Mouse (Mus musculus) heart, embryonic 14.5 days (tissue): ENCODE data around the gene Map3k7. TPM values are rescaled to one million over a fixed set of nuclear protein-coding genes. Genes with fewer than 3 reads are reported as not detected.

Source experiments
- ATAC-seq: fragments of 200-750 bp; cut with Nextera tagmentation; 2 replicates; pipeline ENCODE4 v1.8.0; 2017; ENCODE audit warnings: low read depth, moderate TSS enrichment; ENCODE audit not compliant: insufficient number of reproducible peaks, insufficient read depth, low FRiP score
- H3K27ac ChIP-seq, 2 experiments: fragments of 200-500 bp in 1 of 2; fragments of 300-500 bp in 1 of 2; sonication (generic) in 1 of 2; replicated peaks in 1 of 2; 2 replicates each; pipeline ENCODE4 v1.5.1; 2012 to 2014; ENCODE audit warnings: low read depth in 2 of 2, low read length in 2 of 2, control low read depth in 1 of 2, mild to moderate bottlenecking in 1 of 2, mixed read lengths in 1 of 2; ENCODE audit not compliant: control insufficient read depth in 1 of 2, insufficient read depth in 1 of 2
- H3K27me3 ChIP-seq: fragments of 300-500 bp; sonication (generic); 2 replicates; pipeline ENCODE4 v1.6.1; 2014; ENCODE audit warnings: mild to moderate bottlenecking, low read length, control low read depth; ENCODE audit not compliant: control insufficient read depth, insufficient read depth
- H3K36me3 ChIP-seq: fragments of 300-500 bp; sonication (generic); 2 replicates; pipeline ENCODE4 v1.6.1; 2014; ENCODE audit warnings: mild to moderate bottlenecking, control low read depth, low read length, mixed read lengths; ENCODE audit not compliant: control insufficient read depth, insufficient read depth
- H3K4me1 ChIP-seq, 2 experiments: fragments of 200-500 bp in 1 of 2; fragments of 300-500 bp in 1 of 2; sonication (generic) in 1 of 2; 2 replicates each; pipeline ENCODE4 v1.6.1; 2012 to 2014; ENCODE audit warnings: low read length in 2 of 2, control low read depth in 1 of 2, mixed read lengths in 1 of 2; ENCODE audit not compliant: control insufficient read depth in 2 of 2, insufficient read depth in 2 of 2
- H3K4me2 ChIP-seq: fragments of 300-500 bp; sonication (generic); 2 replicates; pipeline ENCODE4 v1.6.1; 2014; ENCODE audit warnings: mild to moderate bottlenecking, low read length
- H3K4me3 ChIP-seq, 2 experiments: fragments of 200-500 bp in 1 of 2; fragments of 300-500 bp in 1 of 2; sonication (generic) in 1 of 2; 2 replicates each; pipeline ENCODE4 v1.5.1; 2012 to 2014; ENCODE audit warnings: low read length in 2 of 2, mild to moderate bottlenecking in 2 of 2, control low read depth in 1 of 2, low read depth in 1 of 2, moderate library complexity in 1 of 2; ENCODE audit not compliant: control insufficient read depth in 1 of 2, insufficient read depth in 1 of 2
- H3K9ac ChIP-seq: fragments of 300-500 bp; sonication (generic); 2 replicates; pipeline ENCODE4 v1.6.1; 2014; ENCODE audit warnings: mild to moderate bottlenecking, low read length
- H3K9me3 ChIP-seq: fragments of 300-500 bp; sonication (generic); 2 replicates; pipeline ENCODE4 v1.6.1; 2016; ENCODE audit warnings: low read length, control low read depth; ENCODE audit not compliant: control insufficient read depth
- WGBS: fragments of 180-500 bp; shearing (Covaris S2); extraction: QIAGEN DNeasy Blood & Tissue Kit; methylation state at CpG from one replicate; pipeline ENCODE4 v1.1.7; 2014; 5-methylcytosine and 5-hydroxymethylcytosine counted together
- polyA plus RNA-seq: library from polyadenylated mRNA; unstranded; fragments of >200 nt; fragmentation: Nextera tagmentation; extraction: Ambion mirVana; gene quantifications from 2 replicates; pipeline ENCODE4 v1.2.1, GENCODE M21; 2014

Map3k7 gene
- polyA plus RNA-seq, 1 experiment from 2014 or later, result 44.0 TPM

DNA sequence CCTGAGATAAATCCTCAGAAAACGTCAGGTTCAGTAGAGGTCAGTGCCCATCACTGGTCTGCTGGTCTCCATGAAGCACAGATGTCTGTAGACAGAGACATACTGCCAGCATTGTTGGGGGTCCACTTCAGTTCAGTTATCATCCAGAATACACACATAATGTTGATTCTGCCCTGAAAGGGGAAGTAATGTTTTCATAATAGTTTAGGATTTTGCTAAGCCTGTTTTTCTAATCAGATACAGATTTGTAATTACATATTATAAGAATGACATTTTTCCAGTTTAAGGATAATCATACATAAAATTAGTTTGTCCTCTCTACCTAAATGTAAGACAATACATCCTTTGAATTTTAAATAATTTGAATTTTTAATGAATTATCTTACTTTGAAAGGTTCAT, 30.0 kb downstream of the Map3k7 start:
- Histone ChIP-seq H3K4me3 (no peak overlapping the region), H3K4me2 (no peak overlapping the region), H3K36me3 (peaks cover 79% of the 10 kb centered on the region), H3K4me1 (no peaks in the 10 kb centered on the region), H3K9ac (no peak overlapping the region), H3K27ac (no peak overlapping the region), H3K9me3 (no peaks in the 10 kb centered on the region), H3K27me3 (no peaks in the 10 kb centered on the region)
- 27% methylated on average over 1 of the region's 1 CpGs for WGBS
- ATAC-seq, result no peak

- Histone ChIP-seq H3K4me1 (peaks cover 4 to 9% of the 10 kb centered on the region in 2 experiments), H3K27ac (no peak overlapping the region), H3K4me2 (no peak overlapping the region), H3K36me3 (peaks cover 40% of the 10 kb centered on the region), H3K27me3 (no peaks in the 10 kb centered on the region), H3K4me3 (no peak overlapping the region), H3K9me3 (no peaks in the 10 kb centered on the region), H3K9ac (no peak overlapping the region)
- ATAC-seq, result no peak
- 44% methylated on average over 3 of the region's 3 CpGs for WGBS
Observed at GRCm38 (mm10) chr4:32001498-32001897, 37.6 kb downstream of the Map3k7 start.

GRCm38 (mm10) chr4:32004773-32005591, 41.1 kb downstream of the Map3k7 start:
- no peak for ATAC-seq
- 85% methylated on average over 6 of the region's 6 CpGs for WGBS
- peaks cover 42% of the 10 kb centered on the region for H3K36me3 ChIP-seq

GRCm38 (mm10) chr4:32007174-32007573, 43.3 kb downstream of the Map3k7 start:
- no peak overlapping the region for H3K4me3 ChIP-seq
- H3K27ac ChIP-seq, result no peak overlapping the region
- H3K4me1 ChIP-seq, result peaks cover 0 to 12% of the 10 kb centered on the region in 2 experiments; a peak in 3 of 4 replicates
- ATAC-seq, result no peak
- WGBS, result 77% methylated on average over 3 of the region's 3 CpGs
- H3K9me3 ChIP-seq, result no peaks in the 10 kb centered on the region
- no peak overlapping the region for H3K4me2 ChIP-seq
- no peak overlapping the region for H3K9ac ChIP-seq
- H3K36me3 ChIP-seq, result peaks cover 59% of the 10 kb centered on the region
- no peaks in the 10 kb centered on the region for H3K27me3 ChIP-seq

More at GRCm38 (mm10) chr4:32004773-32005591, 41.1 kb downstream of the Map3k7 start:
- no peaks in the 10 kb centered on the region for H3K9me3 ChIP-seq
- no peak overlapping the region for H3K9ac ChIP-seq
- H3K27me3 ChIP-seq, result no peaks in the 10 kb centered on the region
- H3K4me2 ChIP-seq, result no peak overlapping the region
- H3K27ac ChIP-seq, result no peak overlapping the region
- no peak overlapping the region for H3K4me3 ChIP-seq
- peaks cover 2 to 12% of the 10 kb centered on the region in 2 experiments for H3K4me1 ChIP-seq

DNA sequence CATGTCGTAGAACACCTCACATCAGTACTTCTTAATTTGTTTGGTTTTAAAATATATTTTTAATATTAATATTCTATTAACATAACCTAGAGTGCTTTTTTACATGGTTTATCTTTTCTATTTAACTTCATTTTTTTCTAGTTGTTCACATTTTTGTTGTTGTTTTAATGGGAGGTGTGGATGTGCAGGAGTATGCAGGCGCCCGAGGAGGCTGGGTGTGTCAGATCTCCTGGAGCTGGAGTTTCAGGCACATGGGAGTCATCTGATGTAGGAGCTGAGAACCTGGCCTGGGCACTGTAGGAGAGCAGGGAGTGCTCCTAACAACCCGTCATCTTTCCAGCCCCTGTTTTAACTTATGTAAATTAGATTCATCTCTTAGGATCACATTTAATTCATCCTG, 44.2 kb downstream of the Map3k7 start:
- H3K36me3 ChIP-seq, result peaks cover 66% of the 10 kb centered on the region
- 81% methylated on average over 4 of the region's 4 CpGs for whole genome bisulfite sequencing
- H3K27ac ChIP-seq, result no peak overlapping the region
- H3K9ac ChIP-seq, result no peak overlapping the region
- no peak overlapping the region for H3K4me2 ChIP-seq
- peaks cover 0 to 12% of the 10 kb centered on the region in 2 experiments; a peak in 3 of 4 replicates for H3K4me1 ChIP-seq
- no peaks in the 10 kb centered on the region for H3K27me3 ChIP-seq
- H3K4me3 ChIP-seq, result no peak overlapping the region
- H3K9me3 ChIP-seq, result no peaks in the 10 kb centered on the region
- no peak for ATAC-seq

- no peak overlapping the region for H3K27ac ChIP-seq
- H3K36me3 ChIP-seq, result peaks cover 85% of the 10 kb centered on the region
- H3K27me3 ChIP-seq, result no peaks in the 10 kb centered on the region
- 88% methylated on average over 5 of the region's 5 CpGs for WGBS
- H3K9me3 ChIP-seq, result no peaks in the 10 kb centered on the region
- H3K9ac ChIP-seq, result no peak overlapping the region
- ATAC-seq, result no peak
- H3K4me2 ChIP-seq, result no peak overlapping the region
- no peak overlapping the region for H3K4me3 ChIP-seq
- H3K4me1 ChIP-seq, result peaks cover 0 to 4% of the 10 kb centered on the region in 2 experiments; a peak in 1 of 4 replicates
Observed at GRCm38 (mm10) chr4:32010808-32011207, 46.9 kb downstream of the Map3k7 start.

DNA sequence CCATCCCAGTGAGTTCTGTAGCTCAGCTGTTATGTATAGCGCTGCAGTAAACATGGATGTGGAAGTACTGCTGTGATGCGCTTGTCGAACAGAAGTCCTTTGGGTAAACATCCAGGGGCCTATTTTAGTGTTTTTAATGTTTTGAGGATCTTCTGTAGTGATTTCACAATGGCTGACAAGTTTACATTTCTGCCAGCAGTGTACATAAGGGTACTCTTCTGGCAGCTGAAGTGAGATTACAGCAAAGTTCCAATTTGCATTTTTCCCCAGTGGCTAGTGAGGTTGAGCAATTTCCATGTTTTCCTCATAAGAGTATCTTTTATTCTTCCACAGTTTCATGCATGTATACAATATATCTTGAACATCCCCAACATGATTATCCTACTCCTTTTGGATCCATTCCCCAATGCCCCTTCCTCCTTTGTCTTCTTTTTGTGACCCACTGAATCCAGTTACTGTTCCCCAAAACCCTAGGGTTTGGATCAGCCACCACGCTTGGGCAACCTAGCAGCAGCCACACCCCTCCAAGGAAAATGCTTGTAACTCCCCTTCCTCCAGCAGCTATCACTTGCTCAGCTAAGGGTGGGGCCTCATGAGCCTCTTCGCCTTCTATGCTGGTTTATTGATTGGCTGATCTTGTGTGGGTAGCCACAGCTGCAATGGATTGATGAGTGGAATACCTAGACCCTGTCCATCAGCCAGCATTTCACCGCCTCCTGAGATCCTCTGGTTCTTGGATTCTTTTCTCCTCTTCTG, 47.5 kb downstream of the Map3k7 start:
- Histone ChIP-seq H3K4me3 (no peak overlapping the region), H3K9ac (no peak overlapping the region), H3K4me2 (no peak overlapping the region), H3K27me3 (no peaks in the 10 kb centered on the region), H3K36me3 (peaks cover 91% of the 10 kb centered on the region), H3K27ac (no peak overlapping the region), H3K4me1 (peaks cover 0 to 7% of the 10 kb centered on the region in 2 experiments; a peak in 1 of 4 replicates), H3K9me3 (no peaks in the 10 kb centered on the region)
- 88% methylated on average over 6 of the region's 6 CpGs for WGBS
- no peak for ATAC-seq
